Mouse (Mus musculus) E14TG2a.4 (cell line): ENCODE results near the gene Tigar.

Experiments used
- H3K27me3 ChIP-seq: 2 replicates; pipeline ENCODE4 v1.6.1; 2014; ENCODE audit warnings: low read length, control low read depth; ENCODE audit not compliant: insufficient read depth
- H3K36me3 ChIP-seq: 2 replicates; pipeline ENCODE4 v1.6.1; 2014; ENCODE audit warnings: low read length, control low read depth; ENCODE audit not compliant: insufficient read depth
- H3K4me1 ChIP-seq: replicated peaks from 2 replicates; pipeline ENCODE4 v1.6.1; 2014; ENCODE audit warnings: low read depth, low read length, control low read depth
- H3K4me3 ChIP-seq: replicated peaks from 2 replicates; pipeline ENCODE4 v1.5.1; 2014; ENCODE audit warnings: mild to moderate bottlenecking, low read length
- H3K9me3 ChIP-seq: 2 replicates; pipeline ENCODE4 v1.6.1; 2014; ENCODE audit warnings: low read length, control low read depth
- CTCF ChIP-seq: conservative IDR thresholded peaks from 2 replicates; pipeline ENCODE4 v1.5.1; 2014; ENCODE audit warnings: low read length
- NANOG ChIP-seq: IDR thresholded peaks from 2 replicates; pipeline ENCODE4 v1.6.1; 2014; ENCODE audit warnings: borderline replicate concordance, low read length, mixed read lengths
- POU5F1 ChIP-seq: IDR thresholded peaks from 2 replicates; pipeline ENCODE4 v1.6.1; 2014; ENCODE audit warnings: low read length, borderline replicate concordance

Tigar gene

GRCm38 (mm10) chr6:127106189-127106588, 3.2 kb downstream of the Tigar start:
- H3K27me3 ChIP-seq, result 0 out of 2 replicates have a peak, but pooled peaks cover under 1% of the 10 kb centered on the region
- no peak for TF ChIP-seq CTCF
- TF ChIP-seq NANOG, result no peak
- no peak for TF ChIP-seq POU5F1
- peak overlapping the region; percentile 45 for H3K4me3 ChIP-seq
- H3K4me1 ChIP-seq, result peaks cover 83% of the 10 kb centered on the region
- peaks cover 55% of the 10 kb centered on the region for H3K36me3 ChIP-seq
- no peaks in the 10 kb centered on the region for H3K9me3 ChIP-seq

GRCm38 (mm10) chr6:127105107-127105506, 4.2 kb downstream of the Tigar start:
- no peaks in the 10 kb centered on the region for H3K27me3 ChIP-seq
- TF ChIP-seq CTCF, result peak; percentile 75
- no peak for TF ChIP-seq POU5F1
- no peak for TF ChIP-seq NANOG
- peaks cover 88% of the 10 kb centered on the region for H3K4me1 ChIP-seq
- peak overlapping the region; percentile 49 for H3K4me3 ChIP-seq
- peaks cover 65% of the 10 kb centered on the region for H3K36me3 ChIP-seq
- H3K9me3 ChIP-seq, result no peaks in the 10 kb centered on the region

GRCm38 (mm10) chr6:127104396-127105029, 4.8 kb downstream of the Tigar start:
- H3K9me3 ChIP-seq, result no peaks in the 10 kb centered on the region
- no peak for TF ChIP-seq CTCF
- TF ChIP-seq POU5F1, result no peak
- TF ChIP-seq NANOG, result no peak

GRCm38 (mm10) chr6:127103506-127104275, 5.7 kb downstream of the Tigar start:
- no peaks in the 10 kb centered on the region for H3K27me3 ChIP-seq
- H3K9me3 ChIP-seq, result no peaks in the 10 kb centered on the region
- peak overlapping the region; percentile 49 for H3K4me3 ChIP-seq
- TF ChIP-seq POU5F1 (no peak), CTCF (no peak), NANOG (no peak)
- H3K36me3 ChIP-seq, result peaks cover 65% of the 10 kb centered on the region
- peaks cover 81% of the 10 kb centered on the region for H3K4me1 ChIP-seq

More at GRCm38 (mm10) chr6:127104396-127105029, 4.8 kb downstream of the Tigar start:
- H3K4me1 ChIP-seq, result peaks cover 83% of the 10 kb centered on the region
- H3K4me3 ChIP-seq, result peak overlapping the region; percentile 49
- H3K27me3 ChIP-seq, result no peaks in the 10 kb centered on the region
- H3K36me3 ChIP-seq, result peaks cover 65% of the 10 kb centered on the region

- H3K9me3 ChIP-seq, result no peaks in the 10 kb centered on the region
- peaks cover 34% of the 10 kb centered on the region for H3K4me1 ChIP-seq
- H3K27me3 ChIP-seq, result no peaks in the 10 kb centered on the region
- peaks cover 55% of the 10 kb centered on the region for H3K36me3 ChIP-seq
- H3K4me3 ChIP-seq, result peak overlapping the region; percentile 37
- TF ChIP-seq POU5F1 (no peak), NANOG (no peak), CTCF (peak; percentile 59)
These were observed 14.8 kb downstream of the Tigar start for GRCm38 (mm10) chr6:127094565-127094964.

GRCm38 (mm10) chr6:127086739-127087138, 22.6 kb downstream of the Tigar start:
- peaks cover 65% of the 10 kb centered on the region for H3K4me1 ChIP-seq
- no peaks in the 10 kb centered on the region for H3K27me3 ChIP-seq
- TF ChIP-seq CTCF (no peak), NANOG (no peak), POU5F1 (no peak)
- no peaks in the 10 kb centered on the region for H3K9me3 ChIP-seq
- H3K36me3 ChIP-seq, result peaks cover 55% of the 10 kb centered on the region
- no peak overlapping the region for H3K4me3 ChIP-seq

- Histone ChIP-seq H3K4me3 (no peak overlapping the region), H3K4me1 (peaks cover 63% of the 10 kb centered on the region), H3K36me3 (peaks cover 6% of the 10 kb centered on the region), H3K9me3 (no peaks in the 10 kb centered on the region), H3K27me3 (peaks cover 36% of the 10 kb centered on the region)
- no peak for TF ChIP-seq NANOG
- no peak for TF ChIP-seq CTCF
- TF ChIP-seq POU5F1, result no peak
These were observed 27.5 kb downstream of the Tigar start for GRCm38 (mm10) chr6:127081820-127082219.

GRCm38 (mm10) chr6:127079867-127080731, 29.3 kb downstream of the Tigar start:
- H3K36me3 ChIP-seq, result no peaks in the 10 kb centered on the region
- H3K27me3 ChIP-seq, result peaks cover 46% of the 10 kb centered on the region
- H3K4me3 ChIP-seq, result peak overlapping the region; percentile 81
- peaks cover 50% of the 10 kb centered on the region for H3K4me1 ChIP-seq
- H3K9me3 ChIP-seq, result no peaks in the 10 kb centered on the region
- TF ChIP-seq NANOG, result no peak
- TF ChIP-seq CTCF, result peak; percentile 16; the same call in 1 of the 2 replicates
